Mouse (Mus musculus): ENCODE measurements around the gene Slc7a5.

Gene Slc7a5

GRCm38 (mm10) chr8:121884181-121884580 lies 23.3 kb downstream of the Slc7a5 start:
- DNase-seq (ENCODE audit: low spot score in 2 of 2): no peak

GRCm38 (mm10) chr8:121881921-121882320 lies 25.6 kb downstream of the Slc7a5 start:
- DNase-seq (ENCODE audit: low spot score in 2 of 2): no peak

- DNase-seq (ENCODE audit: low spot score in 2 of 2): no peak
Measured at GRCm38 (mm10) chr8:121880818-121881217, 26.7 kb downstream of the Slc7a5 start.

GRCm38 (mm10) chr8:121879712-121880111 lies 27.8 kb downstream of the Slc7a5 start:
- no peak for DNase-seq (ENCODE audit: low spot score in 2 of 2)

- DNase-seq (ENCODE audit: low spot score in 2 of 2): no peak
Measured at GRCm38 (mm10) chr8:121877828-121878480, 29.5 kb downstream of the Slc7a5 start.

- no peak for DNase-seq (ENCODE audit: low spot score in 2 of 2)
Measured at GRCm38 (mm10) chr8:121877212-121877611, 30.3 kb downstream of the Slc7a5 start.

GRCm38 (mm10) chr8:121875517-121875916 lies 32.0 kb downstream of the Slc7a5 start:
- DNase-seq (ENCODE audit: low spot score in 2 of 2): no peak

- no peak for DNase-seq (ENCODE audit: low spot score in 2 of 2)
Measured at GRCm38 (mm10) chr8:121875045-121875444, 32.4 kb downstream of the Slc7a5 start.

GRCm38 (mm10) chr8:121874031-121874430 lies 33.5 kb downstream of the Slc7a5 start:
- peak in 1 of 2 experiments; percentile 48 for DNase-seq (ENCODE audit: low spot score in 2 of 2)

GRCm38 (mm10) chr8:121871833-121872440 lies 35.6 kb downstream of the Slc7a5 start:
- no peak for DNase-seq (ENCODE audit: low spot score in 2 of 2)

GRCm38 (mm10) chr8:121870190-121870589 lies 37.3 kb downstream of the Slc7a5 start:
- DNase-seq (ENCODE audit: low spot score in 2 of 2): no peak

- no peak for DNase-seq (ENCODE audit: low spot score in 2 of 2)
Measured at GRCm38 (mm10) chr8:121868896-121869295, 38.6 kb downstream of the Slc7a5 start.

GRCm38 (mm10) chr8:121868196-121868595 lies 39.3 kb downstream of the Slc7a5 start:
- DNase-seq (ENCODE audit: low spot score in 2 of 2): no peak

- DNase-seq (ENCODE audit: low spot score in 2 of 2): no peak
Measured at GRCm38 (mm10) chr8:121865356-121865755, 42.1 kb downstream of the Slc7a5 start.

GRCm38 (mm10) chr8:121861806-121862548 lies 45.5 kb downstream of the Slc7a5 start:
- no peak for DNase-seq (ENCODE audit: low spot score in 2 of 2)

GRCm38 (mm10) chr8:121861276-121861675 lies 46.2 kb downstream of the Slc7a5 start:
- no peak for DNase-seq (ENCODE audit: low spot score in 2 of 2)

GRCm38 (mm10) chr8:121857747-121858146 lies 49.7 kb downstream of the Slc7a5 start:
- DNase-seq (ENCODE audit: low spot score in 2 of 2): no peak

GRCm38 (mm10) chr8:121857331-121857730 lies 50.2 kb downstream of the Slc7a5 start:
- DNase-seq (ENCODE audit: low spot score in 2 of 2): no peak

GRCm38 (mm10) chr8:121856071-121856746 lies 51.3 kb downstream of the Slc7a5 start:
- no peak for DNase-seq (ENCODE audit: low spot score in 2 of 2)

- DNase-seq (ENCODE audit: low spot score in 2 of 2): no peak
Measured at GRCm38 (mm10) chr8:121853586-121853985, 53.9 kb downstream of the Slc7a5 start.

GRCm38 (mm10) chr8:121852464-121852863 lies 55.0 kb downstream of the Slc7a5 start:
- no peak for DNase-seq (ENCODE audit: low spot score in 2 of 2)

GRCm38 (mm10) chr8:121851716-121852115 lies 55.8 kb downstream of the Slc7a5 start:
- no peak for DNase-seq (ENCODE audit: low spot score in 2 of 2)

Measured in frontal cortex, postnatal 10 days (tissue).